Mouse (Mus musculus) regulatory T cell (primary cell): ENCODE measurements around the gene Dhdh.
"Not testable (repeated sequence)": the region's sequence is repeated elsewhere in the genome, so short reads cannot be mapped to it uniquely, and the experiment has no call there.

Experiments
- in situ Hi-C: fragments of 300-600 bp; cut with MboI, MseI; formaldehyde crosslinking; loops from one replicate; pipeline ENCODE4 v1.15.1; 2025; ENCODE audit warnings: high pct_unique_total_duplicates

Gene Dhdh

GRCm38 (mm10) chr7:45475291-45475969 is 13.2 kb downstream of the Dhdh start:
- in situ Hi-C loops: loop anchor here (5.0 to 10.0 kb wide), 2 partner anchors 42 to 89 kb away; no protein-coding TSS in a partner anchor

- in situ Hi-C loops: loop anchor here (10.0 kb wide), 1 partner anchor 94 kb away; no protein-coding TSS in a partner anchor
Measured at GRCm38 (mm10) chr7:45470869-45471268, 17.7 kb downstream of the Dhdh start.

GRCm38 (mm10) chr7:45467090-45467670 is 21.4 kb downstream of the Dhdh start:
- in situ Hi-C loops: no loop called here

- in situ Hi-C loops: no loop called here
Measured at GRCm38 (mm10) chr7:45466283-45467089, 22.1 kb downstream of the Dhdh start, which contains the start of gene Bax. Bax (minus strand) TSS chr7:45466898.

- in situ Hi-C loops: no loop called here
Measured at GRCm38 (mm10) chr7:45465549-45465948, 23.1 kb downstream of the Dhdh start.

- in situ Hi-C loops: no loop called here
Measured at GRCm38 (mm10) chr7:45465112-45465511, 23.5 kb downstream of the Dhdh start.

GRCm38 (mm10) chr7:45463987-45464778 is 24.4 kb downstream of the Dhdh start:
- in situ Hi-C loops: no loop called here

- in situ Hi-C loops: not testable (repeated sequence)
Measured at GRCm38 (mm10) chr7:45462868-45463267, 25.7 kb downstream of the Dhdh start.

- in situ Hi-C loops: no loop called here
Measured at GRCm38 (mm10) chr7:45462325-45462724, 26.3 kb downstream of the Dhdh start.

GRCm38 (mm10) chr7:45461781-45462180 is 26.8 kb downstream of the Dhdh start:
- in situ Hi-C loops: no loop called here

GRCm38 (mm10) chr7:45461326-45461725 is 27.3 kb downstream of the Dhdh start:
- in situ Hi-C loops: no loop called here

- in situ Hi-C loops: no loop called here
Measured at GRCm38 (mm10) chr7:45460860-45461314, 27.7 kb downstream of the Dhdh start.

GRCm38 (mm10) chr7:45460377-45460776 is 28.2 kb downstream of the Dhdh start:
- in situ Hi-C loops: no loop called here

- in situ Hi-C loops: not testable (repeated sequence)
Measured at GRCm38 (mm10) chr7:45459564-45460140, 29.0 kb downstream of the Dhdh start, which contains the start of gene Ftl1. Ftl1 (minus strand) TSS chr7:45459884.

GRCm38 (mm10) chr7:45458748-45459563 is 29.6 kb downstream of the Dhdh start:
- in situ Hi-C loops: no loop called here

- in situ Hi-C loops: no loop called here
Measured at GRCm38 (mm10) chr7:45457204-45458060, 31.2 kb downstream of the Dhdh start.

GRCm38 (mm10) chr7:45456721-45457203 is 31.8 kb downstream of the Dhdh start:
- in situ Hi-C loops: no loop called here

GRCm38 (mm10) chr7:45455932-45456696 is 32.5 kb downstream of the Dhdh start:
- in situ Hi-C loops: no loop called here
